Mouse (Mus musculus) ZHBTc4 (cell line): ENCODE measurements around the gene Gpt2.
A peak's percentile ranks its signal among the peaks of the same experiment; 100 is the strongest.

Source experiments
- DNase-seq: peaks from one replicate; pipeline ENCODE4 v3.0.0-alpha.2; 2011; ENCODE audit warnings: low read depth, low spot score

Gene Gpt2

GRCm38 (mm10) chr8:85487906-85488620 lies 4.3 kb upstream of the Gpt2 start:
- no peak for DNase-seq

GRCm38 (mm10) chr8:85488631-85489030 lies 3.7 kb upstream of the Gpt2 start:
- DNase-seq, result no peak

GRCm38 (mm10) chr8:85489546-85489945 lies 2.8 kb upstream of the Gpt2 start:
- DNase-seq, result peak; percentile 81

DNA sequence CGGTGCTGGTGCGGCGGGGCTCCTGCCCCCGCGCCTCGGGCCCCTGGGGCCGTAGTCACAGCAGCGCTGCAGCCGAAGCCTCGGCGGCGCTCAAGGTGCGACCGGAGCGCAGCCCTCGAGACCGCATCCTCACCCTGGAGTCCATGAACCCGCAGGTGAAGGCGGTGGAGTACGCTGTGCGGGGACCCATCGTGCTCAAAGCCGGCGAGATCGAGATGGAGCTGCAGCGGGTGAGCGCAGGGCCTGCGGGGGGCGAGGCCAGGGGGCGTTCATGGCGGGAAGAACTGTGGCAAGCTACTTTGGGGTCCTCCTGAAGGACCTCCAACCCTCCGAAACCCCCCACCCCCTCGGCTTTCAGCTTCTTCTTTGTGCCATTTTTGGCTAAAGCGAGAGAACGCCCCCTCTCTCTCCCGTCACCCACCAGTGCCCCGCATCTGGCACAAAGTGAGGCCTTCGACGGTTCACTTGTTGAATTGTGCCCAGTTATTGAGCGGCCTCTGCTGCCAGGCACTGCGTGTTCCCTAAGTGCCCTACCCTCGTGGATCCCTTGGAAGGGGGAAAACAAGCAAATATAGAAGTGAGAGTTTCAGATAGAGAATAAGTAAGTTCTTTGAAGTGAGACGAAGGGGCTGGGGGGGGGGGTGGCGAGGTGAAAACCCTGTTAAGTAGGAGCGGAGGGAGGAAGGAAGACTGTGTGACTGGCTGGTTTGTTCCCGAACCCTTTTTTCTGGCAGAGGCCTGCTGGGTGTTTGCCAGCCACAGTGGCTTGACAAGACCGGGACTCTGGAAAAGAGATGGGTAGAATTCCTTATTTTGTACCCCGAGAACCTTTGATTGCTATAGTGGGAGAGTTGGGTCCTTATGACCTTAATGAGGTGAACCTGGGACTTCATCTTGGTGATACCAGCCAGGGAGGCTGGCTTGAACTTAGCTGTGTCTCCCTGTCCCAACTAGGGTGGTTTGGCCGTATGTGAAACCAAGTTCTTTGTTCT lies 860 bp downstream of the Gpt2 start:
- DNase-seq, result no peak

GRCm38 (mm10) chr8:85496125-85496524 lies 3.7 kb downstream of the Gpt2 start:
- DNase-seq, result no peak

DNA sequence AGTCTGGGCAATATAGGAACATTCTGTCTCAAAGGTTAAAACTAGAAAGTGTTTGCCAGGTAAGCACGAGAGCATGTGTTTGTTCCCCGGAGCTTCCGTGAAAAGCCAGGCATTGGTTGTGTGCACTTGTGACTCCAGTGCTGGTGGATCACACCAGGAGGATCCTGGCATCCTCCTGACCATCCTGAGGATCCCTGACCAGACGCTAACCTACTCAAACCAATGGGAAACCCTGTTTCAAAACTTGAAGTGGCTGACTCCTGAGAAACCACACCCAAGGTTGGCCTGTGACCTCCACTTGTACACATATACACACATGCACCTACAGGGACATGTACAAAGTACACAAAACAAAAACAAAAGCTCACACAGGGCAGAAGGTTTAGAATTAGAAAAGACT lies 4.4 kb downstream of the Gpt2 start:
- DNase-seq, result no peak

- DNase-seq, result peak; percentile 96
These were observed 6.2 kb downstream of the Gpt2 start for GRCm38 (mm10) chr8:85498577-85498976.

DNA sequence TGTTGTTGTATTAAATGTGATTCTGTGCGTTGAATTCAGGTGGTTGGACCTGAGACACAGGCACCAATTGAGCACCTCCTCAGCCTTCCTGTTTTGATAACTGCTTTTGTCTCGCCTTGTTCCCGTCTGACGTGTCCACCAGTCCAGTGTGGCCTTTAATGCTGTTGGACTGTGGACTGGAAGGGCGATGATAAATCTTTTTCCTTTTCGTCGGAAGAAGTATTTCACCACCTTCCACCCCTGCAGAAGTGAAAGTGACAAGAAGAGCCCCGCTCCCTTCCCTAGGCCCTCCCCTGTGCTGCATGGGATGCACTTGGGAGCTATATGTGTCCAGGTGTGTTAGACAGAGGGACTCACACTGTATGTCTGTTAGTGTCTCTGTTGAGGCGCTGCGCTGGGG lies 8.1 kb downstream of the Gpt2 start:
- no peak for DNase-seq

DNA sequence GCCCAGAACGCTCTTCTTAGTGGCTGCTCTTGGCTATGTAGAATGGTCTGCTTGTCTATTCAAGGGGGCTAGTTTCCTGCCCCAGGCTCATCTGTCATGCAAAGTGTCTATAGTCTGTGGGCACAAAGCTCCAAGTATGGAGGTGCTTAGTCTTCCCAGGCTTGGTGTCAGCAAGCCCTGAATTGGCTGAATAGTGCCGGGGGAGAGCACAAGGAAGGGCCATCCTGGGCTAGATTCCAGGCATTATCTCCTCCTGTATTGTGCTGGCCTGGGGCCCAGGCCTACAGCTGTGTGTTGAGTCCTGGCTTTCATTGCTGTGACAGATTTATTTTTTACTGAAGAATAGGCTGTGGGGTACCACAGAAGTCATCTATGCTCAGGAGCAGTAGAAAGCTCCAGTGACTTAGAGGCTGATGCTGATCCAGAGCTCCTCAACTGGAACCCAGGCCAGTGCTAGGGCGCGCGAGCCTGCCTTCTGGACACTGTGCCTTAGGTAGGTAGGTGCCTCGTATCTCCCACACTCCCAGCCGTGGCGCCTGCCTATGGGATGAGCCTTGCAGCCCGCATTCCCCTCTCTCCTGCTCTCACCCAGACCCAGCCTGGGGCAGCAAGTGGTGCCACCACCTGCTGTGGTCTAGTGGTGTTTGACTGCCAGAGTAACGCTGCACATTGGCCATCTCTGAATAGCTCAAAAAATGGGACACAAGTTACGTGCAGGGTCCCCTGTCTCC lies 8.7 kb downstream of the Gpt2 start:
- DNase-seq, result no peak

- no peak for DNase-seq
These were observed 10.0 kb downstream of the Gpt2 start for GRCm38 (mm10) chr8:85502381-85502780.

GRCm38 (mm10) chr8:85503065-85503464 lies 10.7 kb downstream of the Gpt2 start:
- DNase-seq, result no peak

- no peak for DNase-seq
These were observed 12.3 kb downstream of the Gpt2 start for GRCm38 (mm10) chr8:85504704-85505103.

DNA sequence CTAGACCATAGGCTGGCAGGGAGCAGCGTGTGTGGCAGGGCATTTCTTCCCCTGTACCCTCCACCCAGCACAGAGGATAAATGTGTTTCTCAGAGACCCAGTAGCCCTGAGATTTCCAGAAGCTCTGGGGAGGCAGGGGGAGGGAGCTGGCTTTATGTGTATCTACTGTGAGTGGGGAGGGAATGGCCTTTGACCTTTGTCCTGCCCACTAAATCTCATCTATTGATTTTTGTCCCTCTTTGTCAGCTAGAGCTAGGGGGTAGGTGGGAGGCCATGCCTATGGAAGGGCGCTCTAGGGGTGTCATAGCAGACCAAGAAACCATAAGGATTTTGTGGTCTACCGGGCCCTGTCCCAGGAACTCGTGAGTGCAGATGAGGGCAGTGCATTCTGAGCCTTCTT lies 14.2 kb downstream of the Gpt2 start:
- DNase-seq, result no peak

DNA sequence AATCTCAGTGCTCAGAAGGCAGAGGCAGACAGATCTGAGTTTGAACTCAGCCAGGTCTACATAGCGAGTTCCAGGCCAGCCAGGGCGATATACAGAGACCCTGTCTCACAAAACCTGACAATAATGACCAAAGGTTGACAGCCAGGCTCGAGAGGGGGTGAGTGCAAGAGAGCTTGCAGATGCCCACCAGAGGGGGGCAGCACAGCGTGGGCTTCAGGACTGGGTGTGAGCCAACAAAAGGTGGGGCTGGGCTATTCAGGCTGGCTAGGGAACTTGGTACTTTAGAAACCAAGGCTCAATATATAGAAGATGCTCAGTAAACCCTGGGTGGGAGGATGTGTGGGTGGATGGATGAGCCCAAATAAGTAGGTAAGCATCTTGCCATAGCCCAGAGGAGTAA lies 16.3 kb downstream of the Gpt2 start:
- peak; percentile 60 for DNase-seq

DNA sequence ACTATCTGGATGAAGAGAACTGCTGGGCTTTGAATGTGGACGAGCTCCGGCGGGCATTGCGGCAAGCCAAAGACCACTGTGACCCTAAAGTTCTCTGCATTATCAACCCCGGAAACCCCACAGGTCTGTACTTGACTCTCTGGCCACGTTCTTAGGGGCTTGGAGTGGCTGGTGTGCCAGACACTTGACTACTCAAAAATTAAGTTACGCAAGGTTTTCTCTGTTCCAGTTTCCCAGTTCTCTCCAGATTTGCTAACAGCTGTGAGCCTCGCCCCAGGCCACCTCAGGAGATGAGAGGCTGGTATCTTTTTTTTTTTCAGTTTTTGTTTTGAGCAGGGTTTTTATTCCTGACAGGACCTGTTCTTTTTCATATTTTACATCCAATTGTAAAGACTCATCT lies 19.9 kb downstream of the Gpt2 start:
- no peak for DNase-seq

GRCm38 (mm10) chr8:85513283-85513682 lies 20.9 kb downstream of the Gpt2 start:
- DNase-seq, result no peak

DNA sequence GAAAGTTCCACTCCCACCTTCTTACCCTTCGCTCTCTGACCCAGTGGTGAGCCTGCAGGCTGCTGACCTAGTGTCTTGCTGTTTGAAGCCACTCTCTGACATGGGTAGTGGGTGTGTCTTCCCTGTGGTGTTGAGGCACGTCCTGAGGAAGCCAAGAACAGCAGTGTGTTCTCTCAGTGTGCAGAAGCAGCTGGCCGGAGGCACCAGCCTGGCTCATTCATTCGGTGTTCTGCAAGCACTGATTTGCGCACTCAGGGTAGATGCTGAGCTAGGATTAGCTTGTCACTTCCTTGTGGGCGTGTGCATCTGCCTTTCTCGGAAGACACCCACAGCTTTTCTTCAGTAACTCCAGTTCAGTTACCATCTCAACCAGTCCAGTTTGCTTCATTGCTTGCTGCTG lies 23.0 kb downstream of the Gpt2 start:
- peak; percentile 26 for DNase-seq

- no peak for DNase-seq
These were observed 25.0 kb downstream of the Gpt2 start for GRCm38 (mm10) chr8:85517336-85517735.

- no peak for DNase-seq
These were observed 25.6 kb downstream of the Gpt2 start for GRCm38 (mm10) chr8:85517956-85518355.

DNA sequence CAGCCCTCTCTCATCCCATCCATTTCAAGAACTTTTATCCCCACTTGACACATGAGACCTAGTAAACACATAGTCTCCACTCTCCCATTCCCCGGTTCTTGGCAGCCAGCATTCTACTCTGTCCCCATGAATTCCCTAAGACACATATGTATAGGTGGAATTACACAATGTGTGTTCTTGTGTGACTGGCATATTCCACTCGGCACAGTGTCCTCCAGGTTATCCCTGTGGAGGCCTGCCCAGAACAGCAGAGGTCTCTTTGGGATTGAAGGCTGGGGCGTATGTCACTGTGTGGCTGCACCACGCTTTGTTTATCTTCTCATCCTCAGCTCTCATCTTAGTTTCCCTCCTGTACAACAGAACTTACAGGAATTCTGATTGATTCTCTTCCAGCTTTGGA lies 28.2 kb downstream of the Gpt2 start:
- no peak for DNase-seq

- no peak for DNase-seq
These were observed 29.0 kb downstream of the Gpt2 start for GRCm38 (mm10) chr8:85521332-85521731.

DNA sequence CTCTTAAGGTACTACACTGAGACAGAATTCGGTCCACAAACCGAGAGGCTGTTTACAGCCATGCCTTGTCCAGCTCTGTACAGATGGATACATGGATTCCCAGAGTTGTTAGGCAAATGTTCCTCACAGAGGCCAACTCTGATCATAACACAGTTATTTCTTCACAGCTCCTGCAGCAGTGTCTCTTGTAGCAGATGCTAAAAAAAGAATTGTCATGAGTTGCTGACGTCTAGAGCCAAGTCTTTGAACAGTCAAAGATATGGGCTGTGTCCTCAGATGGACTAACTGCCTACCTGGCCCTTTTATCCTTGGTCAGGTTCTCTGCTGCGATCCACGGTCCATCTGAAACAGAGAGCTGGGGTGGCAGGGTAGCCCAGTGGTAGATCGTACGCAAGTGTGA lies 31.7 kb downstream of the Gpt2 start:
- no peak for DNase-seq
